Mouse (Mus musculus) urinary bladder, postnatal 0 days (tissue): ENCODE results near the gene Ddah1. TPM values are rescaled to one million over a fixed set of nuclear protein-coding genes. Genes with fewer than 3 reads are reported as not detected.

ENCODE experiments used
- polyA plus RNA-seq: library from polyadenylated mRNA; unstranded; fragments of >200 nt; fragmentation: Nextera tagmentation; extraction: Ambion mirVana; gene quantifications from 2 replicates; pipeline ENCODE4 v1.2.1, GENCODE M21; 2015

The Ddah1 gene
- polyA plus RNA-seq, result 6.7 and 8.8 TPM in 2 replicates

GRCm38 (mm10) chr3:145758561-145759378 lies at the start of gene Ddah1:
Gene Ddah1, plus strand, starts transcription at chr3:145758675.

GRCm38 (mm10) chr3:145922019-145922854 lies 163.8 kb downstream of the Ddah1 start, which contains the start of gene Bcl10:
Gene Bcl10, plus strand, starts transcription at chr3:145922804.

GRCm38 (mm10) chr3:145937505-145938404 lies 179.3 kb downstream of the Ddah1 start, which contains the start of gene 2410004B18Rik:
Gene 2410004B18Rik, plus strand, starts transcription at chr3:145938014.

Other genes starting within 250 kb of the Ddah1 start
- 18.6 and 21.0 TPM in 2 replicates for gene Znhit6, start 182.5 kb upstream of the Ddah1 start, polyA plus RNA-seq
- 216 and 243 TPM in 2 replicates for gene Ccn1, start 108.7 kb upstream of the Ddah1 start, polyA plus RNA-seq
- gene Bcl10, start 164.1 kb downstream of the Ddah1 start, polyA plus RNA-seq, result 40.3 and 45.0 TPM in 2 replicates
- 21.0 and 29.9 TPM in 2 replicates for gene 2410004B18Rik, start 179.3 kb downstream of the Ddah1 start, polyA plus RNA-seq
- 5.7 and 7.0 TPM in 2 replicates for gene Syde2, start 229.2 kb downstream of the Ddah1 start, polyA plus RNA-seq